Mouse (Mus musculus) liver, embryonic 14.5 days (tissue): Measurements from ENCODE around the gene Egfr. TPM values are rescaled to one million over a fixed set of nuclear protein-coding genes. Genes with fewer than 3 reads are reported as not detected.

Experiments
- ATAC-seq: fragments of 200-750 bp; cut with Nextera tagmentation; 2 replicates; pipeline ENCODE4 v1.8.0; 2017; ENCODE audit warnings: moderate number of reproducible peaks, mild to moderate bottlenecking, moderate library complexity; ENCODE audit not compliant: insufficient read depth
- DNase-seq, 3 experiments: peaks; one replicate each; pipeline ENCODE4 v3.0.0-alpha.2; 2012 to 2013; ENCODE audit warnings: low read depth in 3 of 3, low spot score in 3 of 3
- H3K27ac ChIP-seq: fragments of 300-500 bp; sonication (generic); 2 replicates; pipeline ENCODE4 v1.5.1; 2014; ENCODE audit warnings: moderate library complexity, mild to moderate bottlenecking, control low read depth, inconsistent platforms
- H3K27me3 ChIP-seq: fragments of 300-500 bp; sonication (generic); 2 replicates; pipeline ENCODE4 v1.6.1; 2014; ENCODE audit warnings: mild to moderate bottlenecking, low read length, moderate library complexity; ENCODE audit not compliant: control insufficient read depth, insufficient read depth
- H3K36me3 ChIP-seq: fragments of 300-500 bp; sonication (generic); replicated peaks from 2 replicates; pipeline ENCODE4 v1.6.1; 2014; ENCODE audit warnings: low read depth; ENCODE audit not compliant: control insufficient read depth, insufficient read depth
- H3K4me1 ChIP-seq, 2 experiments: fragments of 200-500 bp in 1 of 2; fragments of 300-500 bp in 1 of 2; sonication (generic) in 1 of 2; replicated peaks; 2 replicates each; pipeline ENCODE4 v1.6.1; 2012 to 2014; ENCODE audit warnings: antibody characterized with exemption in 1 of 2, inconsistent platforms in 1 of 2, low read length in 1 of 2; ENCODE audit not compliant: control insufficient read depth in 2 of 2, insufficient read depth in 2 of 2
- H3K4me2 ChIP-seq: fragments of 300-500 bp; sonication (generic); 2 replicates; pipeline ENCODE4 v1.6.1; 2014; ENCODE audit warnings: low read depth, mild to moderate bottlenecking, control low read depth, moderate library complexity
- H3K4me3 ChIP-seq, 2 experiments: fragments of 200-500 bp in 1 of 2; fragments of 300-500 bp in 1 of 2; sonication (generic) in 1 of 2; 2 replicates each; pipeline ENCODE4 v1.5.1; 2012 to 2014; ENCODE audit warnings: low read depth in 2 of 2, low read length in 2 of 2, mild to moderate bottlenecking in 2 of 2, control low read depth in 1 of 2, inconsistent platforms in 1 of 2, moderate library complexity in 1 of 2; ENCODE audit not compliant: insufficient read depth in 1 of 2
- H3K9ac ChIP-seq: fragments of 300-500 bp; sonication (generic); replicated peaks from 2 replicates; pipeline ENCODE4 v1.6.1; 2014; ENCODE audit warnings: mild to moderate bottlenecking, control low read depth, moderate library complexity
- H3K9me3 ChIP-seq: fragments of 300-500 bp; sonication (generic); 2 replicates; pipeline ENCODE4 v1.6.1; 2016; ENCODE audit warnings: low read length, mixed read lengths; ENCODE audit not compliant: control insufficient read depth
- CTCF ChIP-seq: IDR thresholded peaks from 2 replicates; pipeline ENCODE4 v1.5.1; 2016; ENCODE audit warnings: antibody characterized with exemption, low read depth, control low read depth
- EP300 ChIP-seq: IDR thresholded peaks from 2 replicates; pipeline ENCODE4 v1.6.1; 2016; ENCODE audit warnings: antibody characterized with exemption, low read depth
- WGBS: fragments of 180-500 bp; shearing (Covaris S2); extraction: QIAGEN DNeasy Blood & Tissue Kit; methylation state at CpG from one replicate; pipeline ENCODE4 v1.1.7; 2014; ENCODE audit not compliant: insufficient replicate concordance; 5-methylcytosine and 5-hydroxymethylcytosine counted together
- polyA plus RNA-seq, 2 experiments: library from polyadenylated mRNA; depleted of rRNA in 1 of 2; stranded (reverse) in 1 of 2; unstranded in 1 of 2; fragments of >200 nt; fragmentation: Nextera tagmentation in 1 of 2; extraction: Ambion mirVana in 1 of 2; gene quantifications; 2 replicates each; pipeline versions ENCODE4 v1.2.1 to v1.2.3; 2012 to 2014

The Egfr gene
- polyA plus RNA-seq (2012; rRNA removed) (0.38 and 0.46 TPM in 2 replicates), polyA plus RNA-seq (2014; fragmentation: Nextera tagmentation; extraction: Ambion mirVana) (0.53 and 0.86 TPM in 2 replicates)

GRCm38 (mm10) chr11:16752007-16752348 is at the start of gene Egfr:
TSS of gene Egfr (plus strand) at chr11:16752203.
- ATAC-seq (peak; percentile 39; the same call in 1 of the 2 replicates), DNase-seq (no peak)
- Histone ChIP-seq H3K4me2 (peak within 1 kb of the TSS; percentile 54), H3K27me3 (peaks cover 25% of the 10 kb centered on the region), H3K27ac (no peak within 1 kb of the TSS), H3K9ac (no peak within 1 kb of the TSS), H3K4me3 (peak within 1 kb of the TSS; percentile 43 to 48), H3K36me3 (no peaks in the 10 kb centered on the region), H3K4me1 (no peaks in the 10 kb centered on the region), H3K9me3 (no peaks in the 10 kb centered on the region)
- 1% methylated on average over 21 of the region's 21 CpGs for WGBS
- TF ChIP-seq EP300: no peak
- no peak for TF ChIP-seq CTCF

GRCm38 (mm10) chr11:16703221-16703620 is 48.8 kb upstream of the Egfr start:
- ATAC-seq (no peak), DNase-seq (no peak)
- H3K4me3 ChIP-seq: no peak overlapping the region
- WGBS: 55% methylated on average over 3 of the region's 3 CpGs
- H3K27ac ChIP-seq: no peak overlapping the region
- no peaks in the 10 kb centered on the region for H3K36me3 ChIP-seq
- no peaks in the 10 kb centered on the region for H3K4me1 ChIP-seq
- TF ChIP-seq EP300 (no peak), CTCF (no peak)
- no peak overlapping the region for H3K4me2 ChIP-seq
- H3K9me3 ChIP-seq: no peaks in the 10 kb centered on the region
- H3K27me3 ChIP-seq: no peaks in the 10 kb centered on the region
- no peak overlapping the region for H3K9ac ChIP-seq

- H3K27ac ChIP-seq: no peak overlapping the region
- no peak for ATAC-seq
- no peaks in the 10 kb centered on the region for H3K9me3 ChIP-seq
- WGBS: 29% methylated on average over 1 of the region's 1 CpGs
- H3K4me3 ChIP-seq: no peak overlapping the region
- no peak for TF ChIP-seq EP300
- no peak for TF ChIP-seq CTCF
- no peak overlapping the region for H3K9ac ChIP-seq
- H3K36me3 ChIP-seq: no peaks in the 10 kb centered on the region
- no peaks in the 10 kb centered on the region for H3K4me1 ChIP-seq
- H3K4me2 ChIP-seq: no peak overlapping the region
- no peaks in the 10 kb centered on the region for H3K27me3 ChIP-seq
- no peak for DNase-seq
Measured at GRCm38 (mm10) chr11:16735083-16735644, 16.8 kb upstream of the Egfr start.

GRCm38 (mm10) chr11:16737323-16737722 is 14.7 kb upstream of the Egfr start:
- Histone ChIP-seq H3K27ac (no peak overlapping the region), H3K4me1 (peaks cover 0 to 3% of the 10 kb centered on the region in 2 experiments; a peak in 1 of 4 replicates), H3K36me3 (no peaks in the 10 kb centered on the region), H3K9ac (no peak overlapping the region), H3K4me3 (no peak overlapping the region), H3K27me3 (no peaks in the 10 kb centered on the region), H3K9me3 (no peaks in the 10 kb centered on the region), H3K4me2 (no peak overlapping the region)
- DNase-seq (no peak), ATAC-seq (no peak)
- TF ChIP-seq CTCF: no peak
- TF ChIP-seq EP300: no peak
- 32% methylated on average over 2 of the region's 2 CpGs for WGBS

GRCm38 (mm10) chr11:16738691-16739090 is 13.3 kb upstream of the Egfr start:
- no peaks in the 10 kb centered on the region for H3K36me3 ChIP-seq
- TF ChIP-seq CTCF (no peak), EP300 (no peak)
- H3K4me3 ChIP-seq: no peak overlapping the region
- H3K9me3 ChIP-seq: no peaks in the 10 kb centered on the region
- no peak overlapping the region for H3K27ac ChIP-seq
- WGBS: 34% methylated on average over 2 of the region's 2 CpGs
- no peak overlapping the region for H3K4me2 ChIP-seq
- H3K9ac ChIP-seq: no peak overlapping the region
- ATAC-seq (no peak), DNase-seq (no peak)
- no peaks in the 10 kb centered on the region for H3K27me3 ChIP-seq
- peaks cover 0 to 4% of the 10 kb centered on the region in 2 experiments; a peak in 1 of 4 replicates for H3K4me1 ChIP-seq
